Mouse (Mus musculus) MEL (cell line): ENCODE measurements at regions not wholly inside any gene's neighbourhood (a gene's known extent, or its start where the extent isn't known, plus 50 kb on each side); places are given as distances from the start of the nearest gene placed in this dataset.

Experiments
- DNase-seq: peaks from one replicate; pipeline ENCODE4 v3.0.0; 2011; ENCODE audit warnings: low read depth, low spot score
- H3K27ac ChIP-seq: 2 replicates; pipeline ENCODE4 v1.5.1; 2012; ENCODE audit warnings: low read depth, mild to moderate bottlenecking, control low read depth, low read length, moderate library complexity; ENCODE audit not compliant: control insufficient read depth
- H3K27me3 ChIP-seq, 2 experiments: fragments of 150-350 bp in 1 of 2; sonication (generic) in 1 of 2; 2 replicates each; pipeline ENCODE4 v1.6.1; 2012; ENCODE audit warnings: low read length in 2 of 2, mild to moderate bottlenecking in 2 of 2, improper control_type of control experiment in 1 of 2, moderate library complexity in 1 of 2; ENCODE audit not compliant: insufficient read depth in 2 of 2, control insufficient read depth in 1 of 2
- H3K36me3 ChIP-seq, 2 experiments: 2 replicates each; pipeline ENCODE4 v1.6.1; 2012 to 2014; ENCODE audit warnings: low read length in 2 of 2, improper control_type of control experiment in 1 of 2, inconsistent platforms in 1 of 2, mild to moderate bottlenecking in 1 of 2; ENCODE audit not compliant: insufficient read depth in 2 of 2, control insufficient read depth in 1 of 2
- H3K4me1 ChIP-seq, 2 experiments: fragments of 150-350 bp in 1 of 2; sonication (generic) in 1 of 2; 2 replicates each; pipeline ENCODE4 v1.6.1; 2012; ENCODE audit warnings: low read length in 2 of 2, improper control_type of control experiment in 1 of 2, mild to moderate bottlenecking in 1 of 2; ENCODE audit not compliant: insufficient read depth in 2 of 2, control insufficient read depth in 1 of 2
- H3K4me3 ChIP-seq, 2 experiments: fragments of 150-350 bp in 1 of 2; sonication (generic) in 1 of 2; 2 replicates each; pipeline ENCODE4 v1.5.1; 2012; ENCODE audit warnings: low read depth in 2 of 2, low read length in 2 of 2, mild to moderate bottlenecking in 2 of 2, moderate library complexity in 2 of 2, control low read depth in 1 of 2, improper control_type of control experiment in 1 of 2; ENCODE audit not compliant: control insufficient read depth in 1 of 2, insufficient read depth in 1 of 2
- H3K79me2 ChIP-seq: 2 replicates; pipeline ENCODE4 v1.6.1; 2012; ENCODE audit warnings: mild to moderate bottlenecking, low read length, moderate library complexity; ENCODE audit not compliant: control insufficient read depth, poor library complexity, insufficient read depth
- H3K9ac ChIP-seq: 2 replicates; pipeline ENCODE4 v1.6.1; 2012; ENCODE audit warnings: low read depth, mild to moderate bottlenecking, control low read depth, low read length, moderate library complexity; ENCODE audit not compliant: control insufficient read depth, poor library complexity, severe bottlenecking
- H3K9me3 ChIP-seq: fragments of 150-350 bp; sonication (generic); replicated peaks from 2 replicates; pipeline ENCODE4 v1.6.1; 2012; ENCODE audit warnings: mild to moderate bottlenecking, low read length, improper control_type of control experiment, moderate library complexity; ENCODE audit not compliant: insufficient read depth
- BHLHE40 ChIP-seq: IDR thresholded peaks from 2 replicates; pipeline ENCODE4 v1.6.1; 2012; ENCODE audit warnings: low read depth, mild to moderate bottlenecking, inconsistent platforms, low read length, improper control_type of control experiment, borderline replicate concordance
- E2F4 ChIP-seq: IDR thresholded peaks from 2 replicates; pipeline ENCODE4 v1.6.1; 2011; ENCODE audit warnings: low read depth, low read length, improper control_type of control experiment, borderline replicate concordance
- ELF1 ChIP-seq: IDR thresholded peaks from 2 replicates; pipeline ENCODE4 v1.6.1; 2014; ENCODE audit warnings: low read depth, mild to moderate bottlenecking, inconsistent platforms, low read length, improper control_type of control experiment, moderate library complexity
- EP300 ChIP-seq, 2 experiments: IDR thresholded peaks; 2 replicates each; pipeline ENCODE4 v1.6.1; 2011; ENCODE audit warnings: improper control_type of control experiment in 2 of 2, low read length in 2 of 2, low read depth in 1 of 2, mild to moderate bottlenecking in 1 of 2
- JUND ChIP-seq: IDR thresholded peaks from 2 replicates; pipeline ENCODE4 v1.6.1; 2011; ENCODE audit warnings: low read depth, mild to moderate bottlenecking, improper control_type of control experiment, low read length
- MAFK ChIP-seq: IDR thresholded peaks from 2 replicates; pipeline ENCODE4 v1.6.1; 2011; ENCODE audit warnings: low read depth, mild to moderate bottlenecking, low read length, improper control_type of control experiment, borderline replicate concordance
- MAZ ChIP-seq: IDR thresholded peaks from 2 replicates; pipeline ENCODE4 v1.6.1; 2012; ENCODE audit warnings: low read depth, mild to moderate bottlenecking, inconsistent platforms, low read length, improper control_type of control experiment
- MEF2A ChIP-seq: IDR thresholded peaks from 2 replicates; pipeline ENCODE4 v1.6.1; 2014; ENCODE audit warnings: low read depth, mild to moderate bottlenecking, inconsistent platforms, low read length, improper control_type of control experiment; ENCODE audit not compliant: poor library complexity, insufficient replicate concordance, severe bottlenecking; ENCODE audit errors: extremely low read depth
- MXI1 ChIP-seq: IDR thresholded peaks from 2 replicates; pipeline ENCODE4 v1.6.1; 2011; ENCODE audit warnings: mild to moderate bottlenecking, low read depth, low read length, improper control_type of control experiment
- MYB ChIP-seq: IDR thresholded peaks from 2 replicates; pipeline ENCODE4 v1.6.1; 2011; ENCODE audit warnings: mild to moderate bottlenecking, low read depth, low read length, improper control_type of control experiment
- POLR2AphosphoS5 ChIP-seq: IDR thresholded peaks from 2 replicates; pipeline ENCODE4 v1.6.1; 2012; ENCODE audit warnings: low read depth, borderline replicate concordance, mild to moderate bottlenecking, inconsistent platforms, low read length, moderate library complexity, mixed read lengths
- RCOR1 ChIP-seq: IDR thresholded peaks from 2 replicates; pipeline ENCODE4 v1.6.1; 2012; ENCODE audit warnings: low read depth, mild to moderate bottlenecking, inconsistent platforms, low read length, improper control_type of control experiment
- SIN3A ChIP-seq: IDR thresholded peaks from 2 replicates; pipeline ENCODE4 v1.6.1; 2012; ENCODE audit warnings: low read length, improper control_type of control experiment, inconsistent platforms
- TAL1 ChIP-seq: IDR thresholded peaks from 2 replicates; pipeline ENCODE4 v1.6.1; 2012; ENCODE audit warnings: mild to moderate bottlenecking, inconsistent platforms, low read length, moderate library complexity, mixed read lengths
- TBP ChIP-seq: IDR thresholded peaks from 2 replicates; pipeline ENCODE4 v1.8.0; 2011; ENCODE audit warnings: low read depth, low read length, improper control_type of control experiment
- USF1 ChIP-seq: IDR thresholded peaks from 2 replicates; pipeline ENCODE4 v1.6.1; 2014; ENCODE audit warnings: low read depth, mild to moderate bottlenecking, inconsistent platforms, low read length, improper control_type of control experiment, moderate library complexity
- USF2 ChIP-seq, 2 experiments: IDR thresholded peaks; 2 replicates each; pipeline ENCODE4 v1.6.1; 2011 to 2012; ENCODE audit warnings: improper control_type of control experiment in 2 of 2, low read length in 2 of 2, borderline replicate concordance in 1 of 2, inconsistent platforms in 1 of 2, low read depth in 1 of 2, mild to moderate bottlenecking in 1 of 2; ENCODE audit not compliant: insufficient read depth in 1 of 2
- ZNF384 ChIP-seq: IDR thresholded peaks from 2 replicates; pipeline ENCODE4 v1.6.1; 2012; ENCODE audit warnings: low read depth, mild to moderate bottlenecking, inconsistent platforms, low read length, improper control_type of control experiment

DNA sequence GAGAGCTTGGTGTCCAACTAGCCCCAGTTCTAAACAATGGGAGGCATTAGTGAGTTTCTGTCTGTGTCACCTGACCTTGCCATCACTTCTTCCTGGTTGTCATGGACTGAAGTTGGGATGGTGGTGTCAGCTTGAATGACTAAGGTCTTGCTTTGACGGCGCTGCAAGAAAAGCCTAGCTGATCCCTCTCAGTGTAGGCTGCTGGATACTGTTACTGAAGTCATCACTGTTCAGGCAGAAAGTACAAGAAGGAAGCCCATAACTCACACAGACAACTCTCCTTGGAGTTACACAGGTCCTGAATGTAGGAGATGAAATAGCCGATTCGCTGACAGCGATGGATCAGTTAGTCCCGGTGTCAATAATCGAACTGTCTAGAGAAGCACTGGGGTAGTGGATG, 62.5 kb upstream of the Maml3 start:
- TF ChIP-seq MXI1 (no peak), MEF2A (no peak), JUND (no peak), MYB (no peak)
- Histone ChIP-seq H3K4me3 (no peak overlapping the region), H3K36me3 (no peaks in the 10 kb centered on the region), H3K9ac (no peak overlapping the region), H3K79me2 (no peaks in the 10 kb centered on the region), H3K27ac (no peak overlapping the region), H3K4me1 (no peaks in the 10 kb centered on the region), H3K27me3 (peaks cover 0 to 8% of the 10 kb centered on the region in 2 experiments), H3K9me3 (no peaks in the 10 kb centered on the region)
- no peak for DNase-seq

DNA sequence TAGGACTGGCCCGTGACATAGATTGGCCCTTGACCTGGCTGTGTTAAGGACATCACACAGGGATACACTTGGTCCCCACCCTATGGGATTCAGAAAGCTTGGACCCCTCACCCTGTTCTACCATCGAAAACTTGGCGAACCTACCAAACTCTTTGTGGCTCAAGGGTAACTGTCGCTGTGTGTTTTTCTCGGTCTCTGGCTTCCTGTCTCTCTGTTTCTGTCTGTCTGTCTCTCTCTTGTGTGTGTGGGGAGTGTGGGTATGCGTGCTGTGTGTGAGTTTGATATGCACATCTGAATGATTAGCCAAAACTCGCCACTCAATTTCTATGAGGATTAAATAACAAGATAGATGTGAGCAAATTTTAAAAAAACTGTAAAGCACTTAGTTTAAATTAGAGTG, 66.0 kb upstream of the Maml3 start:
- no peaks in the 10 kb centered on the region for H3K79me2 ChIP-seq
- no peak overlapping the region for H3K9ac ChIP-seq
- TF ChIP-seq SIN3A: no peak
- no peak for TF ChIP-seq JUND
- no peak for TF ChIP-seq USF2 (IDR thresholded peaks at IDR 0.05; ENCODE audit: borderline replicate concordance in 1 of 2, insufficient read depth in 1 of 2, low read depth in 1 of 2, low read length in 2 of 2)
- no peak for TF ChIP-seq ZNF384
- TF ChIP-seq MAFK: no peak
- TF ChIP-seq MAZ: no peak
- TF ChIP-seq RCOR1: no peak
- no peak for TF ChIP-seq USF1
- no peak for TF ChIP-seq E2F4
- no peak for TF ChIP-seq POLR2AphosphoS5
- TF ChIP-seq ELF1: no peak
- TF ChIP-seq TBP: no peak
- TF ChIP-seq EP300 (IDR thresholded peaks at IDR 0.05; ENCODE audit: low read depth in 1 of 2, low read length in 2 of 2): no peak
- TF ChIP-seq BHLHE40: no peak
- TF ChIP-seq TAL1: no peak
- no peak overlapping the region for H3K4me3 ChIP-seq
- DNase-seq: no peak
- no peaks in the 10 kb centered on the region for H3K36me3 ChIP-seq
- H3K27me3 ChIP-seq: peaks cover 0 to 8% of the 10 kb centered on the region in 2 experiments
- H3K9me3 ChIP-seq: no peaks in the 10 kb centered on the region
- no peaks in the 10 kb centered on the region for H3K4me1 ChIP-seq
- no peak overlapping the region for H3K27ac ChIP-seq
